Mouse (Mus musculus) liver, embryonic 15.5 days (tissue): ENCODE measurements around the gene Mief2. TPM values are rescaled to one million over a fixed set of nuclear protein-coding genes. Genes with fewer than 3 reads are reported as not detected.

Source experiments
- ATAC-seq: fragments of 200-750 bp; cut with Nextera tagmentation; 2 replicates; pipeline ENCODE4 v1.8.0; 2017; ENCODE audit warnings: moderate number of reproducible peaks, mild to moderate bottlenecking, moderate library complexity; ENCODE audit not compliant: insufficient read depth
- H3K27ac ChIP-seq: fragments of 300-500 bp; sonication (generic); replicated peaks from 2 replicates; pipeline ENCODE4 v1.5.1; 2015; ENCODE audit warnings: mild to moderate bottlenecking, inconsistent platforms
- H3K27me3 ChIP-seq: fragments of 300-500 bp; sonication (generic); 2 replicates; pipeline ENCODE4 v1.6.1; 2015; ENCODE audit warnings: mild to moderate bottlenecking, inconsistent platforms
- H3K36me3 ChIP-seq: fragments of 300-500 bp; sonication (generic); replicated peaks from 2 replicates; pipeline ENCODE4 v1.6.1; 2015; ENCODE audit warnings: moderate library complexity, mild to moderate bottlenecking, inconsistent platforms
- H3K4me1 ChIP-seq: fragments of 300-500 bp; sonication (generic); replicated peaks from 2 replicates; pipeline ENCODE4 v1.6.1; 2015; ENCODE audit warnings: inconsistent platforms
- H3K4me2 ChIP-seq: fragments of 300-500 bp; sonication (generic); 2 replicates; pipeline ENCODE4 v1.6.1; 2015; ENCODE audit warnings: moderate library complexity, mild to moderate bottlenecking, inconsistent platforms
- H3K4me3 ChIP-seq: fragments of 300-500 bp; sonication (generic); replicated peaks from 2 replicates; pipeline ENCODE4 v1.5.1; 2015; ENCODE audit warnings: mild to moderate bottlenecking, inconsistent platforms
- H3K9ac ChIP-seq: fragments of 300-500 bp; sonication (generic); 2 replicates; pipeline ENCODE4 v1.6.1; 2015; ENCODE audit warnings: moderate library complexity, mild to moderate bottlenecking, inconsistent platforms
- H3K9me3 ChIP-seq: fragments of 300-500 bp; sonication (generic); replicated peaks from 2 replicates; pipeline ENCODE4 v1.6.1; 2016; ENCODE audit warnings: inconsistent platforms
- WGBS: fragments of 180-500 bp; shearing (Covaris S2); methylation state at CpG from one replicate; pipeline ENCODE4 v1.1.7; 2015; ENCODE audit warnings: mixed read lengths; ENCODE audit not compliant: insufficient replicate concordance; 5-methylcytosine and 5-hydroxymethylcytosine counted together
- polyA plus RNA-seq: library from polyadenylated mRNA; unstranded; fragments of >200 nt; fragmentation: Nextera tagmentation; extraction: Ambion mirVana; gene quantifications from 2 replicates; pipeline ENCODE4 v1.2.1, GENCODE M21; 2015

Mief2 gene
- 2.5 and 2.8 TPM in 2 replicates for polyA plus RNA-seq

DNA sequence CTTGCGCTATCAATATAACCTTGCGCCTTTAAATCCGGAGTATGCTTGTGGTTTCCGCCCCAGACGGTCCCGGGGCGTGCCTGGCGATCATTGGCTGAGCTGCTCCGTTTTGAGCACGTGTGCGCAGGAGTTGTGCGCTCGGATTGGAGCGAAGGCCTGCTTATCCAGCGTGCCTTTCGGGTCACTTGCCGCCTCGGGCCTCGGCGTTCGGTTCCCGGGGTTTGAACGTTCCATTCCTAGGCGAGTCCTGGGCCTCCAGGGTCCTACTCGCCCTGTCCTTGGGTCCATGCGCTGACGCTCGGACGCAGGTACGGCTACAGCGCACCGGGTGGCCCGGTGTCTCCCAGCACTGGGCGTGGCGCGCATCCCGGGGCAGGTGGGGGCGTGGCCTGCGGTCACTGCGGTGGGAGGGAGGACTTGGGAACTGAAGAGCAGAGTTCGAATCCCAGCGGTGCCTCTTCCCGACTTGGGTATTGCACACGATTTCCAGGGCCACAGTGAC is at the start of gene Mief2:
Mief2 (plus strand) TSS at position 139 of the 502 bp plus-strand sequence.
- Histone ChIP-seq H3K27ac (peak within 1 kb of the TSS; percentile 80), H3K27me3 (no peaks in the 10 kb centered on the region), H3K9ac (peak within 1 kb of the TSS; percentile 82), H3K4me1 (peaks cover 40% of the 10 kb centered on the region), H3K9me3 (no peaks in the 10 kb centered on the region), H3K4me3 (peak within 1 kb of the TSS; percentile 91), H3K4me2 (peak within 1 kb of the TSS; percentile 86), H3K36me3 (peaks cover 19% of the 10 kb centered on the region)
- peak; percentile 85 for ATAC-seq
- under 1% methylated on average over 44 of the region's 44 CpGs for WGBS

DNA sequence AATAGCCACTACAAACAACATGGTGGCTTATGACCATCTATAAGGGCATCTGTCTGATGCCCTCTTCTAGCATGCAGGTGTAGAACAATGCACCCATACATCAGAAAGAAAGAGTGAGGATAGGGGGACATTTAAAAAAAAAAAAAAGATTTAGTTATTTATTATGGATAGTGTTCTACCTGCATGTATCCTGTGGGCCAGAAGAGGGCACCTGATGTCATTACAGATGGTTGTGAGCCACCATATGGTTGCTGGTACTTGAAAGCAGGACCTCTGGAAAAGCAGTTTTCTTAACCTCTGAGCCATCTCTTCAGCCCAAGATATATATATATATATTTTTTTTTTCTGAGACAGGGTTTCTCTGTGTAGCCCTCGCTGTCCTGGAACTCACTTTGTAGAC is 32.0 kb upstream of the Mief2 start:
- Histone ChIP-seq H3K27me3 (0 out of 2 replicates have a peak, but pooled peaks cover 3% of the 10 kb centered on the region), H3K4me3 (no peak overlapping the region), H3K9ac (no peak overlapping the region), H3K27ac (no peak overlapping the region), H3K4me2 (no peak overlapping the region), H3K36me3 (no peaks in the 10 kb centered on the region), H3K4me1 (peaks cover 23% of the 10 kb centered on the region), H3K9me3 (no peaks in the 10 kb centered on the region)
- ATAC-seq = no peak
- WGBS = 48% methylated on average over 1 of the region's 1 CpGs

DNA sequence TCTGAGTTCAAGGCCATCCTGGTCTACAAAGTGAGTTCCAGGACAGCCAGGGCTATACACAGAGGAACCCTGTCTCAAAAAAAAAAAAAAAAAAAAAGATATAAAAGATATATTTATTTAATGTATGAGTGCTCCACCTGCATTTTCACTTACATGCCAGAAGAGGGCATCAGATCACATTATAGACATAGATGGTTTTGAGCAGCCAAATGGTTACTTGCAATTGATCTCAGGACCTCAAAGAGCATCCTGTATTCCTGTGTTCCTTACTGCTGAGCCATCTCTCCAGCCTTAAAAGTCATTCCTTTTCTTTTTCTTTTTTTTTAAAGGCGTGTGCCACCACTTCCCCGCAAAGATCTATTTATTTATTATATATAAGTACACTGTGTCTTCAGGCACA is 30.6 kb upstream of the Mief2 start:
- WGBS = 42% methylated on average over 2 of the region's 2 CpGs
- Histone ChIP-seq H3K4me2 (no peak overlapping the region), H3K4me3 (no peak overlapping the region), H3K36me3 (no peaks in the 10 kb centered on the region), H3K9me3 (no peaks in the 10 kb centered on the region), H3K27ac (no peak overlapping the region), H3K9ac (no peak overlapping the region), H3K4me1 (peaks cover 35% of the 10 kb centered on the region), H3K27me3 (0 out of 2 replicates have a peak, but pooled peaks cover 3% of the 10 kb centered on the region)
- ATAC-seq = no peak

DNA sequence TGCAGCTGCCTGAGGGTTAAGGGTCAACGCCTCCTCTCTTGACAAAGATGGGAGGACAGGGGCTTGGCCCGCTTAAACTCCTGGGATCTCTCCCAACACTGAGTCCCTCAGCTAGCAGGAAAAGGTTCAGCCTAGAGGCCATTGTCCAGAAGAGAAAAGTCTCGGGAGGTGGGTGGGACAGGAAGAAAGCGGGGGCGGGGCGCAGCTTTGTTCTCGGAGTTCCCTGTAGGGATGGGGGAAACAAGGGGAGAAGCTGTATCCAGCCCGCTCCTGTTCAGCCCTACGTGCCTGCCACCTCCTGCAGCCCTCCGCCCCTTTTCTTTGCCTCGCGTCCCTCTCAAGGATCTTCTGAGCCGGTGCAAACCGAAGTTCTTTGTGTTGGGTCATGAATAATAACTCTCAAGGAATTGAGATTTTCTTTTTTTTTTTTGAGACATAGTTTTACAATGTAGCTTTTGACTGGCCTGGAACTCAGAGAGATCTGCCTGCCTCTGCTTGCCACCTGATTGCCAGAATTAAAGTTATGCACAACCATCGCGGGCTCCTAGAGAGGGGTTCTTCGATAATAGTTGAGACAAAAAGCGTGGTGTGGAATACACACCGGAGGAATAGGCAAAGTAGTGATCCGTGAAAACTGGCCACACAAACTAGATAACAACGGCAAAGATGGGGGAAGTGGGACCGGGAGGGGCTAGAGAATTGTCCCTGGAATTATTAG is 29.2 kb upstream of the Mief2 start:
- peak; percentile 12 for ATAC-seq
- H3K4me2 ChIP-seq = peak overlapping the region; percentile 89
- H3K27ac ChIP-seq = peak overlapping the region; percentile 85
- 5% methylated on average over 22 of the region's 22 CpGs for WGBS
- no peaks in the 10 kb centered on the region for H3K36me3 ChIP-seq
- peak overlapping the region; percentile 73 for H3K4me3 ChIP-seq
- H3K27me3 ChIP-seq = 0 out of 2 replicates have a peak, but pooled peaks cover 3% of the 10 kb centered on the region
- peaks cover 46% of the 10 kb centered on the region for H3K4me1 ChIP-seq
- H3K9ac ChIP-seq = peak overlapping the region; percentile 90
- H3K9me3 ChIP-seq = no peaks in the 10 kb centered on the region

DNA sequence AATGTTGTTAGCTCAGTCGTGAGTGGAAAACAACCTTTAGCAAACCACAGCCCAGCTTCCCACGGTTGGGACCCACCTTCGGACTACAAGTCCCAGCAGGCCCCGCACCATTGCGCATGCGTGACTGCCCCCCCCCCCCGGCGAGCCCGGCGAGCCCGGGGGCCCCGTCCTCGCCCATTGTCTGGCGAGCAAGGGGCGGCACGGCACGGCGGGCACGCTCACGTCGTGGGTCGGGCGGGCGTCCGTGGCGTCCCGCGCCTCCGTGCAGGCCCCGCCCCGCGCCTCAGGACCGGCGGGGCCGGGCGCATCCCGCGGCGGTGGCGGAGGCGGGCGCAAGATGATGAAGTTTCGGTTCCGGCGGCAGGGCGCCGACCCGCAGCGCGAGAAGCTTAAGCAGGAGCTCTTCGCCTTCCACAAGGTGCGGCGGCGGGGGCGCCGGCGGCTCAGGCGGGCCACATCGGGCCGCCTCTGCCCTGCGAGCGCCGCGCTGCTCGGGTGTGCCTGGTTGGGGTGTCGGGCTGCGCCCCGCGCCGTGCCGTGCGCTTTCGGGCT is 28.6 kb upstream of the Mief2 start, which contains the start of gene Llgl1:
Llgl1 (plus strand) TSS at position 200 of the 552 bp plus-strand sequence.
- Histone ChIP-seq H3K36me3 (peaks cover 4% of the 10 kb centered on the region), H3K27ac (peak within 1 kb of the TSS; percentile 85), H3K4me1 (peaks cover 46% of the 10 kb centered on the region), H3K9me3 (no peaks in the 10 kb centered on the region), H3K4me3 (peak within 1 kb of the TSS; percentile 73), H3K27me3 (0 out of 2 replicates have a peak, but pooled peaks cover 3% of the 10 kb centered on the region), H3K4me2 (peak within 1 kb of the TSS; percentile 89), H3K9ac (peak within 1 kb of the TSS; percentile 90)
- under 1% methylated on average over 72 of the region's 73 CpGs for WGBS
- ATAC-seq = peak; percentile 91

DNA sequence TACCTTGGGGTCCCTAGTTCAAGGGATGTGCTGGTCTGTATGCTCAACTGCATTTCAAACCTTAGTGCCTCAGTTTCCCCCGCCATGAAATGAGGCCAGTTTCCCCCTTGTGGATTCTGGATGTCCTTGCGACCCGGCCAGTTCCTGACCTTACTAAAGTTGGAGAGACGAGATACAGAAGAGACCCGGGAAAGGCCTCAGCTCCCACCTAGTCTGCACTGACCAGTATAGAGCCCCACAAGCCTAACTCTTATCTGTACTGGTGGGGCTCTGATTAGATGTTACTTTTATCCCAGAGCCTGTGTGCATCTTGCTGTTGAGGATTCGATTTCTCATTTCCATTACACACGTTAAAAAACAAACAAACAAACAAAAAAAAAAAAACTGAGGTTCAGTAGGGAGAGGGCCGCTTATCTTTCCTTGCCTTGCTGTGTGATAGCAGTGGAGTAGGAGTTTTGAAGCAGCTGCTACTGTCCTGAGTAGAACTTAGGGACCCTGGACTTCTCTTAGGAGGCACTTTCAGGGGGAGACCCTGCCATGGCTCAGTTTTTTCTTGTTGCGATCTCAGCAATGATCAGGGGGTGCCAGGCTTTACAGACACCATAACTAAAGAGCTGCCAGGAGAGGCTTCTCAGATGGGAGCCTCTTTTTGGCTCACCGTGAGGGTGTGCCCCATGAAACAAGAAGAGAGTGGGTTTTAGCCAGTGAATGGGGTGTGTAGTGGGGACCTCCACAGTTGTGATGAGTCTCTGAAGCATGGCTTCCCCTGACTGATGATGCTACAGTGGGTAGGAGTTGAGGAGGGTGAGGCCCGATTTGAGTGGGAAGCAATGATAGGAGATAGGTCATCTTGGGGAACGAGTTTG is 27.6 kb upstream of the Mief2 start:
- ATAC-seq = no peak
- H3K9me3 ChIP-seq = no peaks in the 10 kb centered on the region
- H3K36me3 ChIP-seq = peaks cover 9% of the 10 kb centered on the region
- WGBS = 24% methylated on average over 12 of the region's 12 CpGs
- H3K27me3 ChIP-seq = 0 out of 2 replicates have a peak, but pooled peaks cover 3% of the 10 kb centered on the region
- peak overlapping the region; percentile 90 for H3K9ac ChIP-seq
- peak overlapping the region; percentile 73 for H3K4me3 ChIP-seq
- H3K4me2 ChIP-seq = peak overlapping the region; percentile 89
- H3K4me1 ChIP-seq = peaks cover 46% of the 10 kb centered on the region
- peak overlapping the region; percentile 85 for H3K27ac ChIP-seq

DNA sequence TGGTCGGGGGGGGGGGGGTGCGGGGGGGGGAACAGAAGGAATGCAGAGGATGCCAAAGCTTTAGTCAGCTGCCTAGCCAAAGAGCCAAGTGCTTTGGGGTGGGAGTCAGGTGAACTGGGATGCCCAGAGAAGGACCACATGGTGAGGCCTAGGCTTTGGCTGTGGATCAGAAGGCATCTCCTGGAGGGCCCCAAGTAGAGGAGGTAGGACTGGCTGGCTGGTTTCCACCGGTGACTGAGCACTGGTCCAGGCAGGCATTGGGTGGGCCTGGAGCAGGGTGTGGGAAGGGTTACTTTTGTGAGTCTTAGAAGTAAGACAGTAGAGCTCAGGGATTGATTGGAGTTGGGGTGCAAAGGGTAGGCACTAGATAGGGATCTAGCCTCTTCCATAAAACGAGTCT is 26.6 kb upstream of the Mief2 start:
- 53% methylated on average over 4 of the region's 4 CpGs for WGBS

DNA sequence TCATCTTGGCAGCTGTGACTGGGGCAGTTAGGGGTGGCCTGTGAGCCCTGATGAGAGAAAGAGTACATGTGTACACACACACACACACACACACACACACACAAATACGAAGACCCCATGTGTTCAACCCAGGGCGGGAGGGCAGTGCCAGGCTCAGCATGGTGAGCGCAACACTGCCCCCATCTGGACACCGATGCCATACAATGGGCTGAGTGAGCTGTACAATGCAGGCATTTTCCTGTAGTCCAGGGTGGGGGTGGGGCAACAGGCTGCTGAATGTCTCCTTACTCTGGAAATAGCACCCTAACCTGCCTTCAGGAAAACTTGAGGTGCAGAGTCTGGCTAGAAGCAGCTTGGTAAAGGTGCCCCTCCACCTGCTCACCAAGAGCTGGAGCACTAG is 25.1 kb upstream of the Mief2 start:
- Histone ChIP-seq H3K4me2 (no peak overlapping the region), H3K4me1 (peaks cover 46% of the 10 kb centered on the region), H3K9me3 (no peaks in the 10 kb centered on the region), H3K36me3 (peaks cover 34% of the 10 kb centered on the region), H3K4me3 (no peak overlapping the region), H3K9ac (no peak overlapping the region), H3K27ac (no peak overlapping the region), H3K27me3 (no peaks in the 10 kb centered on the region)
- WGBS = 41% methylated on average over 4 of the region's 4 CpGs
- no peak for ATAC-seq

More for the DNA sequence above, 26.6 kb upstream of the Mief2 start:
- Histone ChIP-seq H3K4me1 (peaks cover 46% of the 10 kb centered on the region), H3K27me3 (no peaks in the 10 kb centered on the region), H3K9me3 (no peaks in the 10 kb centered on the region), H3K9ac (no peak overlapping the region), H3K36me3 (peaks cover 19% of the 10 kb centered on the region), H3K4me3 (no peak overlapping the region), H3K4me2 (no peak overlapping the region), H3K27ac (no peak overlapping the region)
- no peak for ATAC-seq

DNA sequence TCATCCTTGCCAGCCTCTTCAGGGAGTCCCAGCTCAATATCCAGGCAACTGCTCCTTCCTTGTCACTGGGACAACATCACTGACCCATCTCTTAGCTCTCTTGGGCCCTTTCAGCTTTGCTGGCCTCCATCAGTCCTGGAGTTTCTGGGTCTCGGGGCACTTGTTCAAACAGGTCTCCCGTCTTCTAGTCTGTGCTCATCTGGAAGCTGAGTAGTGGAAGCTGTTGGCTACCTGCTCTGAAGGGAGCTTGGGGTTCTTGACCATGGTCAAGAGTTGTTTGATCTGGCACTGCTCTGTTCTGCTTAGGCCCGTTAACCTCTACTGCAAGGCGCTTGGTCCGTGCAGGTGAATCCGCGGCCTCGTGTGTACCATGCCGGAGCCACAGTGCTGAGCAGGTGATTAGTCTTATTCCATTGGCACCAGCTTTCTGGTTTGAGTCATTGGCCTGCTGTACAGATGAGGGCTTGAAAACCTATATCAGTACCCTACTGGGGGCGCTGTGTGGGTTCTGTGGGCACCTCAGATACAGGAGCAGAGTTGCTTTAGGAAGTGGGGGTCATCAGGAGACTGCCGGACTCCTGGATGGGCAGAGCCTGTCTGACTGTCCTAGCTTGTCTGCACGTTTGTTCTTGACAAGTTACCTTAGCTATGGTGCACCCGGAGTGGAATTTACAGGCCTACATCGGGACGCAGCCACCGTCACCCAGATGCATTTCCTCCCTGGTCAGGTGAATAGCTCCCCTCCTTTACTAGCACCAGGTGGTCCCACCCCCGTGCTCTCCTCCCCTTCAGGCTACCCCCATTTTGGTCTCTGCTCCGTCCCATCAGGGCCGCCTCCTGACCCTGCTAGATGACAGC is 23.9 kb upstream of the Mief2 start:
- H3K4me2 ChIP-seq = no peak overlapping the region
- no peaks in the 10 kb centered on the region for H3K9me3 ChIP-seq
- no peak overlapping the region for H3K4me3 ChIP-seq
- ATAC-seq = no peak
- H3K27ac ChIP-seq = no peak overlapping the region
- H3K4me1 ChIP-seq = peaks cover 35% of the 10 kb centered on the region
- WGBS = 84% methylated on average over 19 of the region's 19 CpGs
- H3K36me3 ChIP-seq = peaks cover 45% of the 10 kb centered on the region
- no peak overlapping the region for H3K9ac ChIP-seq
- H3K27me3 ChIP-seq = no peaks in the 10 kb centered on the region

DNA sequence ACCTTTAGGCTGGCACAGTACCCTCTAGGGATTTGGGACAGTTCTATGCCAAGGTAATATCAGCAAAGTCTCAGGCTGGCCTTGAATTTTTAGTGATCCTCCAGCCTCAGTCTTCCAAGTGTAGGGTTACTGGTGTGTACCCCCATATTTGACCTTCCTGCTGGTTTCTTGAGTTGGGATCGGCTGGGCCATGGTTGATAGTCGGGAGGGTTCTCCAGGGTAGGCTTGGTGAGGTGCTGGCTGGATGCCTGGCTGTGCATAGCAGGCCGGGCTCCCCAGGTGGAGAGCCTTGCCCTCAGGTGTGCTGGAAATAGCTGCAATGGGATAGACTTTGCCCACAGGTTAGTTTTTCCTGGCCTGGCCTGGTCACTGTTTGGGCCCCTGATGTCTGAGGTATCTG is 22.9 kb upstream of the Mief2 start:
- Histone ChIP-seq H3K4me2 (no peak overlapping the region), H3K27ac (no peak overlapping the region), H3K36me3 (peaks cover 55% of the 10 kb centered on the region), H3K27me3 (no peaks in the 10 kb centered on the region), H3K4me1 (peaks cover 32% of the 10 kb centered on the region), H3K4me3 (no peak overlapping the region), H3K9me3 (no peaks in the 10 kb centered on the region), H3K9ac (no peak overlapping the region)
- ATAC-seq = no peak
- WGBS = 81% methylated on average over 3 of the region's 3 CpGs
